Mouse (Mus musculus) forebrain, embryonic 10.5 days (tissue): ENCODE measurements at regions not wholly inside any gene's neighbourhood (a gene's known extent, or its start where the extent isn't known, plus 50 kb on each side); places are given as distances from the start of the nearest gene placed in this dataset.

Experiments
- DNase-seq: peaks from one replicate; pipeline ENCODE4 v3.0.0-alpha.2; 2017; ENCODE audit warnings: low spot score; ENCODE audit errors: extremely low spot score
- H3K27ac ChIP-seq: fragments of 300-500 bp; sonication (generic); 2 replicates; pipeline ENCODE4 v1.5.1; 2016; ENCODE audit warnings: mild to moderate bottlenecking
- H3K27me3 ChIP-seq: fragments of 300-500 bp; sonication (generic); 2 replicates; pipeline ENCODE4 v1.6.1; 2016; ENCODE audit warnings: mild to moderate bottlenecking; ENCODE audit not compliant: poor library complexity, severe bottlenecking
- H3K36me3 ChIP-seq: fragments of 300-500 bp; sonication (generic); replicated peaks from 2 replicates; pipeline ENCODE4 v1.6.1; 2016; ENCODE audit warnings: mild to moderate bottlenecking, moderate library complexity
- H3K4me1 ChIP-seq: fragments of 300-500 bp; sonication (generic); 2 replicates; pipeline ENCODE4 v1.6.1; 2016
- H3K4me3 ChIP-seq: fragments of 300-500 bp; sonication (generic); 2 replicates; pipeline ENCODE4 v1.5.1; 2016; ENCODE audit warnings: mild to moderate bottlenecking, moderate library complexity
- H3K9me3 ChIP-seq: fragments of 300-500 bp; sonication (generic); 2 replicates; pipeline ENCODE4 v1.6.1; 2016; ENCODE audit warnings: mild to moderate bottlenecking, moderate library complexity
- WGBS: fragments of 180-500 bp; shearing (Covaris S2); methylation state at CpG from one replicate; pipeline ENCODE4 v1.1.7; 2016; 5-methylcytosine and 5-hydroxymethylcytosine counted together

DNA sequence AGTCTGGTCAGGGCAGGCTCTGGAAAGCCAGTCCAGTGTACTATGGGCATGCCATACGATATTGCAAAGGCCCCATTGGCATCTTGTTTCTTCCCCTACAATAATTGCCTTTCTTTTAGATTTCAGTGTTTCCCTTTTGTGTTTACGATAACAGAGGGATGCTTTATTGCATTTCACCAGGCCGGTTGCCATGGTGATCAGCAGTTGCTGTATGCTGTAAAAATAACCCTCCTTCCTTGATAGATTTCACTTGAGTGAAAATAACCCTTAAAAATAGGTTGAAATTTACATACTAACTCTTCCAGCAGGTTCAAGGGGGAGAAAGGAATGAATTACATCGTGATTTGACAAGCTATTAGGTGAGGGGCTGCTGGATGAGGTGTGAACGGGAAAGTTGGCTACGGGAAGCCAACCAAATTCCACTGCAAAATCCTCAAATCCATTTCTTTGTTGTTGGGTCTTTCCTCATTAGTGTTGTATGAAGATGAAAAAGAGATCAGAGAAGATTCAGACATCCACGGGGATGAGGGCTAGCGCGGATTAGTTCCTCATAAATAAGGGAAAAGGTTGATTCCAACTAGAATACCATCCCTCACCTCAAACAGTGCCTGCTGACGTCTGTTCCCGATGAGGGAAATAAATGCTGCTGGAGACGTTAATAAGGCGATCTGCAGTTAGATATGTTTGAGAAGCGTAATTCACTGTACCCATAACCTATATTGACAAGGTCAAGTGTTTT, 539.6 kb downstream of the Nuf2 start:
- 84% methylated on average over 14 of the region's 14 CpGs for WGBS
- DNase-seq, result no peak

DNA sequence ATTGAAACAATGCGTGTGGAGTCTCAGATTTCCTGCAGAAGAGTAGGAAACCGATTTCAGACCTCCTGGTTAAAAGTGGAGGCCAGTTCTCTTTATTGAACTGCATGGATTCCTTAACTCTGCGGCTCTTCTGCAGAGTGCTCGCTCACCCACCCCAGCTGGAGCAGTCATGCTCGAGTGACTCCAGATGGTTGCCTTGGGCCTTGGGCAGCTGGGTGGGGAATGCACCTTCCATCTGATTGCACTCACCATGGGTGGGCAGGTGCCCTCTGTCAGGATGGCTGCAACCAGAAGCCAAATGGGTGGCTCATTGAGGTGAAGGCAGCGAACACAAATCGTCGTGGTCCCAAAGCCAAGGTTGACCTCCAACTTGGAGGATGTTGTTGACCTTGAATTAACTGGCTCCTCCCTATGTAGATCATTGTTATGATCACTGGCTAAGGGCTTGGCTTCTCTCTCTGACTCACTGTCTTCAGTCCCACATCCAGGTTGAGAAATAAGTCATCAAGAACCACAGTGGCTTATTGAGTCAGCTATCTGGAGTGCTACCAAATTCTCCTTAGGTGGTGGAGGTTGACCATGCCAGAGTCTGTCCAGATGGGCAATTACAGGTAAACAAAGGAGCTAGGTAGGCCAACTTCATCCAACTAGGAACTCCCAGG, 543.1 kb upstream of the Pbx1 start:
- 77% methylated on average over 8 of the region's 8 CpGs for WGBS
- H3K4me3 ChIP-seq, result no peak overlapping the region
- H3K36me3 ChIP-seq, result no peaks in the 10 kb centered on the region
- no peak for DNase-seq
- H3K27me3 ChIP-seq, result no peaks in the 10 kb centered on the region
- no peaks in the 10 kb centered on the region for H3K9me3 ChIP-seq
- H3K4me1 ChIP-seq, result peaks cover 7% of the 10 kb centered on the region; the same call in 1 of the 2 replicates
- no peak overlapping the region for H3K27ac ChIP-seq

More for the DNA sequence above, 539.6 kb downstream of the Nuf2 start:
- H3K4me3 ChIP-seq, result no peak overlapping the region
- no peaks in the 10 kb centered on the region for H3K27me3 ChIP-seq
- H3K36me3 ChIP-seq, result no peaks in the 10 kb centered on the region
- H3K4me1 ChIP-seq, result peaks cover 4% of the 10 kb centered on the region; the same call in 1 of the 2 replicates
- H3K9me3 ChIP-seq, result no peaks in the 10 kb centered on the region
- no peak overlapping the region for H3K27ac ChIP-seq

DNA sequence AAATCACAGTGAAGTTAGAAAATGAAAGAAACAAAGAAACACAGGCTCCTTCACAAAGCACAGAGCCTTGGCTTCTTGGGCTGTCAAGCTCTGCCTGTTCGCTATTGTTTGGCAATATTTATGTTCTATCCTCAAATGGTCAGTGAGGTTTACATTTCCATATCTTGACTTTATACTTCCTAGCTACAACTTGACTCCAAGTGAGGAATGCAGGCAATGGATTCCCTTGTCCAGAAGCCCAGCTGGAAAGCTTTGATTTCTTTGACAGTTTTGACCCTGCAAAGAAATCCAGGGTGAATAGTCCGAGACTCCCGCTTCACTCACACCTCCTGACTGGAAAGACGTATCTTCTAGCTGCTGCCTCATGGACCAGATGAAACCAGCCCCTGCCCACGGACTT, 537.3 kb upstream of the Pbx1 start:
- DNase-seq, result no peak

DNA sequence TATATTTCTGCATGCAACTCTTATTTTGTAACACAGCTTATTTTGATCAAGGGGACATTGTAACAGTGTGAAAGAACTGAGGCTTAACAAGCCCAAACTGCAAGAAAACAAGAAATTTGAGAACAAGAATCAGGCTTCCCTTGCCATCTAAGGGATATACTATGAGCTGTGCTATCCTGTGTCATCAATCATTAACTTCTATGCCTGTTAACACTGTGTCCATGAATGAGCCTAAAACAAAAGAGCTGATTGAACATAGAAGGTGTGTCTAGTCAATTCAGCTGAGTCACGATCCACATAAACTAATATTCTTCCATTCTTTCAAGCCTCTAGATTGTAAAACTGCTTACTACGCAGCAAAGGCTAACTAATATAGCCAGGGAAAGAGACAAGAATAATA, 535.3 kb upstream of the Pbx1 start:
- no peaks in the 10 kb centered on the region for H3K36me3 ChIP-seq
- WGBS, result 89% methylated on average over 2 of the region's 2 CpGs

More for the DNA sequence above, 537.3 kb upstream of the Pbx1 start:
- H3K27me3 ChIP-seq, result no peaks in the 10 kb centered on the region
- H3K9me3 ChIP-seq, result no peaks in the 10 kb centered on the region
- peaks cover 15% of the 10 kb centered on the region for H3K4me1 ChIP-seq
- no peak overlapping the region for H3K4me3 ChIP-seq
- 66% methylated on average over 5 of the region's 5 CpGs for WGBS
- no peak overlapping the region for H3K27ac ChIP-seq
- H3K36me3 ChIP-seq, result no peaks in the 10 kb centered on the region

DNA sequence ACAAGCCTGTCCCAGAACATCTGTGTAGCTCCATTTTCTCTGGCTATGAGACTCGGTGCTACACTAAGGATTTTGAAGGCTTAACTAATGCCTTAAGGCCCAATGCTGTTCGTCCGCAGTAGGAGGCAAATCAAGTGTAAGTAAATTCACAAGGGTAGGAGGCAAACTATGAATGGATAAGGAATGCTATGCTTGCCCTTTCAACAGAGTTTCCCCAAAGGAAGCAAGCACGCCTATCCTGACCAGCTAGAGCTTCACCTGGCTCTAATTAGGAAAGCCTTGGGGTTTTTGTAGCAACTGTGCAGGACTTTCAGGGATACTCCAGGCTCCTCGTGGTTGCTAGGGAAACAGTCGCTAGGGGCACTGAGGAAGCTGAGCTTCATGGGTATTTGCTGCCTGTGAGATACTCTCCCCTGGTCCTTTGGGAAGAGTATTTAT, 532.4 kb upstream of the Pbx1 start:
- no peaks in the 10 kb centered on the region for H3K36me3 ChIP-seq
- no peaks in the 10 kb centered on the region for H3K9me3 ChIP-seq
- WGBS, result 18% methylated on average over 6 of the region's 6 CpGs
- H3K27ac ChIP-seq, result peak overlapping the region; percentile 68
- peak; percentile 65 for DNase-seq
- H3K27me3 ChIP-seq, result no peaks in the 10 kb centered on the region
- no peak overlapping the region for H3K4me3 ChIP-seq
- peaks cover 20% of the 10 kb centered on the region for H3K4me1 ChIP-seq

More for the DNA sequence above, 535.3 kb upstream of the Pbx1 start:
- Histone ChIP-seq H3K4me3 (no peak overlapping the region), H3K27me3 (no peaks in the 10 kb centered on the region), H3K27ac (no peak overlapping the region), H3K9me3 (no peaks in the 10 kb centered on the region), H3K4me1 (peaks cover 22% of the 10 kb centered on the region)
- DNase-seq, result no peak

DNA sequence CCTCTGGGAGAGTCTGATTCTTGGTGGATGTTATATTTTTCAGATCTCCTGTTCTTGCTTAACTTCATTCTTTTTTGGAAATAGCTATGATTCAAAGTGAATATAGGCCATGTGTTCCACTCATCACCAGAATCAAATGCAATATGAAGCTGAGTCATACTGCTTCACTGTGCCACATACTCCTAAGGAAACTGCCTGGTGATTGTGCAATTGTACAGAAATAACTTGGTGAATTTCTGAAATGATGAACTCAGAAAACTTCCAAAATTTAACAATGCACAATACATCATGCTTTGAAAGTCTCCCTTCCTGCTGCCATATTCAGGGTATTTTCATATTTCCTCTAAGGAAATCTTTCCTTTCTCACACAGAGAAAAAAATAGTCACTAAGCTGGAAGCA, 518.9 kb upstream of the Pbx1 start:
- DNase-seq, result no peak
- H3K9me3 ChIP-seq, result peaks cover 8% of the 10 kb centered on the region; the same call in 1 of the 2 replicates
- H3K27ac ChIP-seq, result no peak overlapping the region
- H3K4me1 ChIP-seq, result no peaks in the 10 kb centered on the region
- H3K27me3 ChIP-seq, result no peaks in the 10 kb centered on the region
- H3K4me3 ChIP-seq, result no peak overlapping the region
- no peaks in the 10 kb centered on the region for H3K36me3 ChIP-seq

DNA sequence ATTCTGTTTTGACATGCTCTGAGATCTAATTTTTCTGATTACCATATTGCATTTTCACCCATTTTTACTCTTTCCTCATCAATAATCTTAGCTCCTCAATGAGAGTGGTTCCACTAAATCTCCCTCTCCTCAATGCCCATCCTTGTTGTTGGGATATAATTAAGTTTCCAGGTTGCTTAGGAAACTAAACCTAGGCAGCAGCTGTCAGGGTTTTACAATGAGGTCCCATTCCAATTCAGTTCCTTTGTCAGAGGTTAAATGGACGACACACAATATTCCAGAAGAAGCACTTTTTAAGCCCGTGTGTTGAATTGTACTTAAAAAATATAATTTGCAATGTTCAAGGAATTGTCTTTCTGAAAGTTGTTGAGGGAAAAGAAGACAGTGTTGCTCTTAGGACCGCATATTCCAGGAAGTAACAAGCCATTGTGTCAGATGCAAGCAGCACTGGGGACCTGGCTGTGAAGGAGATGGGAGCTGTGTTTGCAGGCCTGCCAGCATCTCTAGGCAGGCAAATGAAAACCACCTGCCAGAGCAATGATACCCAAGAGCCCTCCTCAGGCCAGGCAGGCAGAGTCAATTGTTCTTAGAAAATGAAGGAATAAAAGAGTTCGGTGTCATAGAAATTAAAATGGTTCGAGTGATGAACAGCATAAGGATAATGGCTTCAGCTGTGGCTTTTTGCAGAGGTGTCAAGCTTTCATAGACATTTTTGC, 492.2 kb upstream of the Pbx1 start:
- no peak overlapping the region for H3K4me3 ChIP-seq
- no peaks in the 10 kb centered on the region for H3K36me3 ChIP-seq
- H3K27me3 ChIP-seq, result no peaks in the 10 kb centered on the region
- WGBS, result 50% methylated on average over 5 of the region's 5 CpGs
- peak overlapping the region; percentile 30 for H3K27ac ChIP-seq
- peaks cover 13% of the 10 kb centered on the region for H3K4me1 ChIP-seq
- no peaks in the 10 kb centered on the region for H3K9me3 ChIP-seq
- DNase-seq, result no peak

DNA sequence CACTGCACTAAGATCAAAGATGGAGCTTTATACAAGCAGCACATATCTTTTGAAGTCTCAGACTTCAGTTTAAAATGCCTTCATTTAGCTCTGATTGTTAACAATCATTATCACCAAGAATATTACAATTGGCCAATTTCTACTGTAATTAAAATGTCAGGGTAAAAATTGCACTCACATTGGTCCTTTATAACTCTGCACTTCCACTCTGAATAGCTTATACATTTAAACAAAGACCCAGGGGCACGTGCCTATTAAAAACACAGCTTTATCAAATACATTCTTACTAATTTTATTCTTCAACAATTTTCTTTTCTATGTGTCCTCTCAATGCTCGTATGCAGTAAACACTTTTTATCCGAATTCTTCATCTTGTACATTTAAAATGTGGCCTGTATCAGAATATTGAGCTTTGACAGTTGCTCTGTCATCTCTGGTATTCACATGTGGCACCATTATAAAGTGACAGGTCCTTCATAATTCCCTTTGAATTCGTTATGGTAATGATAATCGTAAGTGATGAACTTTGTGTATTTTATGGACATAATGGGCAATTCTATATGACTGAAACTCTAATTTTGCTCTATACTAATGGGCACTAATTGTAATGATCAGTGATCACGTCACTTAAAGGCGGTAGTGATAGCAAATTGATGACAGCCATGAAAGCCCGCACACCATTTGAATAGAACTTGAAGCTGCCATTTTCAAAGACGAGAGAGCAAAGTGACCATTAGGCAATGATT, 486.4 kb upstream of the Pbx1 start:
- Histone ChIP-seq H3K36me3 (no peaks in the 10 kb centered on the region), H3K27me3 (no peaks in the 10 kb centered on the region), H3K4me1 (0 out of 2 replicates have a peak, but pooled peaks cover under 1% of the 10 kb centered on the region), H3K9me3 (no peaks in the 10 kb centered on the region), H3K27ac (no peak overlapping the region), H3K4me3 (no peak overlapping the region)
- DNase-seq, result no peak
- WGBS, result 89% methylated on average over 9 of the region's 9 CpGs

DNA sequence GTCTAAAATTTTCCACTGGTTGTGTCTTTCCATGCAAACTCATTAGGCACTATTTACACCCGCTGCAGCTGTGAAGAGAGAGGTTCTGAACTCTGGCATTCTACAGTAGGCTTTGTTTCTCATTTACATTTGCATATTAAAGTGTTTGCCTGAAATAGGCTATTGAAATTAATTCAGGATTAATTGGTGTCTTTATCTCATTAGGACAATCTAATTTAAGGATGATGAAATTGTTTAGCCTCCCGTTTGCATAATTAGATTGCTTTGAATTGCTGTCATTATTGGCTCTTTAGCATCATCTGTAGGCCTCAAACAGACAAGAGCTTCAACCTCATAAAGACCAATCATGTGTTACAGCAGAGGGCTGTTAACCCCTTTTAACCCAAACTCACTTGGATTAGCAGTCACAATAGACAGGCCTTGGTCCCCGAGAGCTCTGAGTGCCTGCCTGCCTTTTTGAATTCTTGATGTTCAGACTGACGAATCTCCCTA, 476.7 kb upstream of the Pbx1 start:
- Histone ChIP-seq H3K4me1 (peaks cover 15% of the 10 kb centered on the region), H3K4me3 (no peak overlapping the region), H3K9me3 (no peaks in the 10 kb centered on the region), H3K36me3 (no peaks in the 10 kb centered on the region), H3K27me3 (peaks cover 44% of the 10 kb centered on the region), H3K27ac (no peak overlapping the region)
- 40% methylated on average over 4 of the region's 4 CpGs for WGBS
- DNase-seq, result peak; percentile 19

DNA sequence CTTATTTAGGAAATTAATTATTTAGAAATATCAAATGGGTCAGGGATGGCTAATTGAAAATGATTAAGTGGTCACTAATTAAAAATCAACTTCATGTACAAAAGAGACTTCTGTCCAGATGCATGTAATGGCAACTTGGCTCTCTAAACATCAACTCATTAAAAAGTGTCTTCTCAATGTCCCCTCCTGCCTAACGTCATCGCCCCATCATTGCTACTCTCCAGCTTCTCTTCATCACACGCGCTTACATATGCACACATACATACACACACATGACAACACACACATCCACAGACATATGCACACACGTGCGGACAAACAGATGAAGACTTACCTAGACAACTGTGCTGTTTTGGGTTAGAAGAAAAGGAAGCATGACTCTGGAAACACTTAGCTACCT, 476.1 kb upstream of the Pbx1 start:
- H3K27ac ChIP-seq, result no peak overlapping the region
- H3K27me3 ChIP-seq, result peaks cover 43% of the 10 kb centered on the region
- H3K36me3 ChIP-seq, result no peaks in the 10 kb centered on the region
- H3K9me3 ChIP-seq, result no peaks in the 10 kb centered on the region
- no peak overlapping the region for H3K4me3 ChIP-seq
- no peak for DNase-seq
- WGBS, result 87% methylated on average over 6 of the region's 6 CpGs
- H3K4me1 ChIP-seq, result peaks cover 15% of the 10 kb centered on the region

DNA sequence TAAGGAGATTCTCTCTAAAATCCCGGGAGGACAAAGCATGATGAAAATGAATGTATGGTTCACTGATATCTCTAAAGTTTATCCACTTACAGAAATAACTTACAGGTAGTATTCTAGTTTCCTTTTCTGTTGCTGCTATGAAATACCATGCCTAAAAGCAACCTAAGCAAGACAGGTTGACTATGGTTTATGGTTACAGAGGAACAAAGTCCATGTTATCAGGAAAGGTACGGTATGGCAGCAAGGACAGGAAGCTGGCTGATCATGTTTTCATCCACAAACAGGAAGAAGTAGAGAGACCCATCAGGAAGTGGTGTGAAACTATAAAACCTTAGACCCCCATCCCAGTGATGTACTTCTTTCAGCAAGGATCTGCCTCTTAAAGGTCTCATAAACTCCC, 466.4 kb upstream of the Pbx1 start:
- 94% methylated on average over 2 of the region's 2 CpGs for WGBS
- Histone ChIP-seq H3K36me3 (no peaks in the 10 kb centered on the region), H3K27me3 (no peaks in the 10 kb centered on the region), H3K9me3 (no peaks in the 10 kb centered on the region), H3K4me1 (no peaks in the 10 kb centered on the region), H3K4me3 (no peak overlapping the region), H3K27ac (no peak overlapping the region)
- no peak for DNase-seq

DNA sequence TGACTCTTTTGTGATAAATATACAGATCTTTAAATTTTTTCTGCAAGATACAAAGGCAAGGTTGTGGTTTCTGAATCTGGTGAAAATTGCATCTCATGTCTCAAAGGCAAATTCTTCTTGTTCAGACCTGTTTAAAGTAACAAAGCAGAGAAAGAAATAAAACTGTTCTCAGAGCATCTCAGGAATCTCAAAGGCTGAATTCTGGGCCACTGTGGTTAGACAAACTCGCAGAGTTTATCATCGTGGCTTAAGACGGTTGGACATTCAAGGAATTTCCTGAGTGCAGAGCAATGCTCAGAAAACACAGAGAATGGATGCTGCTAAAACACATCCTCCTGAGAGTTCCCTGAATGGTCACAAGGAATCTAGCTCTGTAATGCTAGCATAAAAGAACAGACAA, 429.5 kb upstream of the Pbx1 start:
- no peak for DNase-seq
- H3K27ac ChIP-seq, result no peak overlapping the region
- no peaks in the 10 kb centered on the region for H3K9me3 ChIP-seq
- no peaks in the 10 kb centered on the region for H3K36me3 ChIP-seq
- WGBS, result 87% methylated on average over 3 of the region's 3 CpGs
- no peaks in the 10 kb centered on the region for H3K4me1 ChIP-seq
- H3K4me3 ChIP-seq, result no peak overlapping the region
- no peaks in the 10 kb centered on the region for H3K27me3 ChIP-seq
